Mouse (Mus musculus) kidney, postnatal 25 days (tissue): Measurements from ENCODE around the gene Hsd3b5.
"Not testable (repeated sequence)": the region's sequence is repeated elsewhere in the genome, so short reads cannot be mapped to it uniquely, and the experiment has no call there.

ENCODE experiments used
- DNase-seq, 2 experiments: peaks; one replicate each; pipeline ENCODE4 v3.0.0; 2021; ENCODE audit warnings: mixed read lengths in 2 of 2

Gene Hsd3b5

DNA sequence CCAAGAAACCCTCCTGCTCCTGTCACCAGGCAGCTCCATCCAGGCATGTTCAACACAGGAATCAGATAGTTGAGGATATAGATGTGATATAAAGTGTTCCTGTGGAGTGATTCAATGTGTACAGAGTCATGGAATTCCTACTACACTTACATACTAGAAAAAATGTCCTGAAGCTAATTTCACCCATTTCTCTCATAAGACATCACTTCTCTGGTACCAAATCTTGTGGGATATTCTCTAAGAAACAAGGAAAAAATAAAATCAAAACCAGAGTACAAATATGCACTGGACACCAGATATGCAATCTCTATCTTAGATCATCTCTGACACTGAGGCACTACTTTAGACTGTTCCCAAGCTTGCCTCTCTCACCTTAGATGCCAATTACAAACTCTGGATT is at the start of gene Hsd3b5:
Gene Hsd3b5, minus strand, starts transcription at position 101 of the 400 bp plus-strand sequence.
- DNase-seq: no peak

DNA sequence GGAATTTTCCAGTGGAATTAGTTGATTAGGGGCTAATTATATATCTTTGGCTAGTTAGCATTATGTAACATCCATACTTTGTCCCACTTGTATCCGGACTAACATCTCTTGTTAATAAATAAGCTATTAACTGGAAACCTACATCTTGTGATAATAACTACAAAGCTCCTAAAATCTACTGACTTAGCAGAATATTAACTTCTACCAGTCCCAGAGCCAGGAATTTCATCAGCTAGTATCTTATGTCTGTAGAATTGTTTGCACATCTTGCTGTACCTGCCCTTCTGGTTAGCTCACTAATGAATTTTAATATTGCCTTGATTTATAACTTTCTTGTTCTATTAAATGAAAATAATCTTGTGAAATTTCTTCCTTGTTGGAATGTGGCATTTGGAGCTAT is 5.1 kb upstream of the Hsd3b5 start:
- DNase-seq: no peak

DNA sequence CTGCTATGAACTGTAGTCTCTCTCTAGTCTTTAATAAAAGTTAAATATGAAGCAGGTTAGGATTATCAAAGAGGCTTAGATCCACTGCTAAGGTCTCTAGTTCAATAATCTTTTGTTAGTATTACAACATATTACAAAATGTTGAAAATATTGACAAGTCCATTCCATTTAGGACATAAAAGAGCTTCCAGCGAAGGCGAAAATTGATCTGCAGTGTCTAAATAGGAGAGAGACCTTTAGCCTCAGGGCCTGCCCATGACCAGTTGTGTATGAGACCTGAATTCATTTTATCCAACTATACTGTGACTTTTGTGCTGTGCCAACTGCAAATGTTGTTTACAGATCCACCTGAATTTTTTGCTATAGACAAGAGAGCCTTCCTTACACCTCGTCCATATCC is 419 bp downstream of the Hsd3b5 start:
- DNase-seq: no peak

DNA sequence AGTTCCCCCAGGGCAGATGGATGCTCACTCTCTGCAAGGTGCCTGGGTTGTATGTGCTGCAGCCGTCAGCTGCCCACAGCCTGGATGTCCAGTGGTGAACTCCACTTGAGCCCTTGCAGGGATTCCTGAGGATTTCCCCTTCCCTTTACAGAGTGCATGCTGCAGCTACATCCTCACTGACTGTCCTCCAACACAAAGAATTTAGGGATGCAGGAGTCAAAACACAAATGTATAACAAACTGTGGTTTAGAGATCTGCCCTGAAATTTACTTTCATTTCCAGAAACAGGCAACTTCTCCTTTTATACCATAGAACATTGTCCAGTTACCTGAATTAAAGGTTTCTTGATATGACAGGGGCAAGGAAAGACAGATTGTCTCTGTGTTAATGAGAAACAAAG is 13.3 kb downstream of the Hsd3b5 start:
- not testable (repeated sequence) for DNase-seq

DNA sequence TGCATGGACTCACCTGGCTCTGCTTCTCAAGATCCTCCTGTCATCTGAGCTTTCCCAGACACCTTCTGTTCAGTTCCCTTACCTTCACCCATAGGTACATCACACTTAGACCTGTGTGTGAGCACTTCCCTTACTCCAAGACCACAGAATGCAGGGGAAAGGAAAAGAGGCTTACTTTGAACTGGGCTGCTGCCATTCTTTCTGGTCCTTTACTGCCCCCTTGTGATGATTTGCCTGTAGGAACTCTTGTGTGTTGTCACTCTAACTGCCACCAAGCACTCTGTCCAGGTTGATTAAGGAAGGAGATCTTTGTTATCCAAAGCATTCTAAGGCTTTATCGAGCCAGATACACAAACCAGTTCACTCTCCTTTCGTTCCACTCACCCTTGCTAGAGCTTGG is 13.8 kb downstream of the Hsd3b5 start:
- not testable (repeated sequence) for DNase-seq

DNA sequence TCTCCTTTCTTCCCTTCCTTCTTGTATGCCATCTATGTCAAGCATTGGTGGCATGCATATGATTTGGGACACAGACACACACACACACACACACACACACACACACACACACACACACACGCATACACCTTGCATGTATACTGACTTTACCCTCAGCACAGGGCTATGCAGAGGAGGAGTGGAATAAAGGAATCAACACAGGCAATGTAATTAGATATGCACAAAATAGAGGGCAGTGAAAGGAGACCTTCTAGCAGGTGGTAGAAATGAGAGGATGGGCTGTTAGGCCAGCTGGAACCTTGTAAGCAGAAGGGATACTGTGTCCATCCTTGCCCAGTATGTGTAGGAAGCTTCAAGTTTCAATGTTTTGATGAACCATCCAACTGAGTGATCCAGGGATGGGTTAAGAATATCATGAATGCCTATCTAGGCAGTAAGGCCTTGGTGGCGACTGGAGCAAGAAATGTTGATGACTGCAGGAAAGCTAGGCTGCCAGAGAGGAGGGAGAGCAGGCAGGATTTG is 15.6 kb downstream of the Hsd3b5 start:
- not testable (repeated sequence) for DNase-seq

DNA sequence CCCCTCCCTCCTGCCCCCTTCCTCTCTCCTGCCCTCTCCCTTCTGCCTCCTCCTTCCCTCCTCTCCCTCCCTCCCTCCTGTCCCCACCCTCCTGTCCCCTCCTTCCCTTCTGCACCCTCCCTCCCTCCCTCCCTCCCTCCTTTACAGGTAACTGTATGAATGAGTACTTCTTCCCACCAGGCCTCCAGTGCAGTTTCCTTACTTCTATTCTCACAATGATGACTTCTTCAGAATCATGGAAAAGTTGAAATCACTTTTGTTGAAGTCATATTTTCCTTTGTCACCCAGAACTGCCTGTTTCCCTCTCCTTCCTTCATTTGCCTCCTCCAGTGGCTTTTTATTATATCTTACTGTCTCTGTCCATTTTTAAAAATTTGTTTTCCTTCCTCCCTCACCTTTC is 16.1 kb downstream of the Hsd3b5 start:
- no peak for DNase-seq

DNA sequence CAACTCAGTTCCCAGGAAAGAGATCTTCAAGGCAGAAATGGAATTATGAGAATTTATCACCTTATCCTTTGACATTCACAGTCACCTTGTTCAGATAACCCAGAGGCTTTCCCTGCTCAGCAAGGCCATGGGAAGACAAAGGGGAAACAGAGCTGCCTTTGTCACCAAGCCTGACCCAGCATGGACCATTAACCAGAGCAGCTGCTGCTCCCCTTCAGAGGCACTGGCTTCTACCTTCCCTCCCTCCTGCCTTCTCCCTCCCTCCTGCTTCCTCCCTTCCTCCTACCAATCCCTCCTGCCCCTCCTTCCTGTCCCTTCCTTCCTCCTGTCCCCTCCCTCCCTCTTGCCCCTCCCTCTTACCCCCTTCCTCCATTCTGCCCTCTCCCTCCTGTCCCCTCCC is 16.5 kb downstream of the Hsd3b5 start:
- not testable (repeated sequence) for DNase-seq

DNA sequence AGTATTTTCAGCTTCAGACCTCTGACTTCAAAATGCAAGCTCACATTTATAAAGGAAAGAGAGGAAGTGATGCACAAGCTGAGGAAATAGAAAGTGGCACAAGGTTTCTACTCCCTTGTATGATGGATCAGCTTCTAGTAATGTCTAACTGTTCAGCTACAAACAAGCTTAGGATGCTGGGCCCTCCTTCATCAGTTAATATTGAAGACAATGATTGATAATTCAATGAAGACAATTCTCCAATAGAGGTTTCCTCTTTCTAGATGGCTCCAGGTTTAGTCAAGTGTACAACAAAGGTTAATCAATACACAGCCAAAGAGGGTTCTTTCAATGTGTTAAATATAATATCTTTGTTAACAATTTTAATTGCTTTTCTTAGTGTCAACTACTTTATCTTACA is 41.3 kb downstream of the Hsd3b5 start, which contains the start of gene Gm10681:
Gene Gm10681, minus strand, starts transcription at position 101 of the 400 bp plus-strand sequence.
- no peak for DNase-seq

DNA sequence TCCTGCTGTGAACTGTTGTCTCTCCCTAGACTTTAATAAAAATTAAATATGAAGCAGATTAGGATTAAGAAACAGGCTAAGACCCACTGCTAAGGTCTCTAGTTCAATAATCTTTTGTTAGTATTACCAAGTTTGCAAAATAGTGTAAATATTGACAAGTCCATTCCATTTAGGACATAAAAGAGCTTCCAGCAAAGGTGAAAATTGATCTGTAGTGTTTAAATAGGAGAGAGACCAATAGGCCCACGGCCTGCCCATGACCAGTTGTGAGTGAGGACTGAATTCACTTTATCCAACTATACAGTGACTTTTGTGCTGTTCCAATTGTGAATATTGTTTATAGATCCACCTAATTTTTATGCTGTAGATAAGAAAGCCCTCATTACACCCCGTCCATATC is 42.3 kb downstream of the Hsd3b5 start:
- no peak for DNase-seq

DNA sequence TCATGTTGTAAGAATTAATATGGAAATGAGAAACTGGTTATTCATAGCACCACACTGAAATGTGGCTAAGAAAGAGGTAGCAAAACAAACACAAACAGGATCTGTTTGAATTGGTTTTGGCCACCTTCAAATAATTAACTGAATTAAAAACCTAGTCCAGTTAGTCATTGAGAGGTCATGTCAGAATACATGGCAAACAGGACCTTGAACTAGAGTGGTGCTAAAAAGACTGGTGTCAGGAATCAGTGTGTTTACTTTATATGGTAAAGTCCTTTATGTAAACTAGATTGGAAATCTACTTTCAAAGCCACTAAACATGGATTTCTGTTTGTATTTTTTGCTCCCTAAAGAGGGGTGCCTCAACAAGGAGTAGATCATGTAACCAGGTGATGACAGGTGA is 47.4 kb downstream of the Hsd3b5 start:
- not testable (repeated sequence) for DNase-seq

DNA sequence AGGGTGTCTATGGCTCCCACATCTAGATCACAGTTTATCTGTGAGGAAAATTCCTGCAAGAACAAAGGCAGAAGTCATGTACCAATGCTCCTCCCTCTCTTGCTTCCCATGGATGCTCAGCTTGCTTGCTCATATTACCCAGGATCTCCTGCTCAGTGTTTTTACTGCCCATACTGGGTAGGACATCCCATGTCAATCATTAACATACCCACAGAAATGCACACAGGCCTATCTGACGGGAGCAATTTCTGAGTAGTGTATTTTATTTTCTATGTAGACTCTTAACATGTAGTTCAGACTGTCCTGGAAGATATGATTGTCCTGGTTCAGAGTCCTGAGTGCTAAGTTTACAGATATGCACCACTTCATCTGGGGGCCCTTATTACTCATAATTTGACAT is 47.9 kb downstream of the Hsd3b5 start:
- not testable (repeated sequence) for DNase-seq

DNA sequence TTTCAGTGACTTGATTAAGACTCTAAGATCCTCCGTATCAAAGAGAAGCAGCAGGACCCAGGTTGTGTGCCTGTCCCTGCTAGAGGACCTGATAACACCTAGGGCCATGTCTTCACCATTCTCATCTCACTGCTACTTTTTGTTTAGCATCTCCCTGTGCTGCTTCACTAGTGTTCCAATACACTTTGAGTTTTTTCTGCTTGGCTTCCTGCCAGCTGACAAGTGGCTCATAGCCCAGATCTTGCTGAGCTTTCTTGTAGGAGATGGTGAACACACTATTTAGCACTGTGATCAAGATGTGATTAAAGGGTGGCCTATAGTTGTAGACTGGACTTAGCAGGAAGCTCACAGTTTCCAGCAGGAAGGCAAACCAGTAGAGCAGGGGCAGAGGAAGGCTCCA is 49.0 kb downstream of the Hsd3b5 start:
- DNase-seq: peak; percentile 73 to 82
